Mouse (Mus musculus): ENCODE measurements around the gene Tmem9.

Tmem9 gene

GRCm38 (mm10) chr1:136031697-136032096 lies 23.7 kb downstream of the Tmem9 start:
- DNase-seq (ENCODE audit: low spot score): no peak

- DNase-seq (ENCODE audit: low spot score): no peak
Measured at GRCm38 (mm10) chr1:136032961-136033360, 25.0 kb downstream of the Tmem9 start.

- DNase-seq (ENCODE audit: low spot score): no peak
Measured at GRCm38 (mm10) chr1:136038746-136039538, 31.0 kb downstream of the Tmem9 start.

- DNase-seq (ENCODE audit: low spot score): no peak
Measured at GRCm38 (mm10) chr1:136040452-136040851, 32.5 kb downstream of the Tmem9 start.

GRCm38 (mm10) chr1:136040874-136041273 lies 32.9 kb downstream of the Tmem9 start:
- no peak for DNase-seq (ENCODE audit: low spot score)

- DNase-seq (ENCODE audit: low spot score): peak; percentile 55
Measured at GRCm38 (mm10) chr1:136045774-136046173, 37.8 kb downstream of the Tmem9 start.

GRCm38 (mm10) chr1:136047432-136047831 lies 39.5 kb downstream of the Tmem9 start:
- DNase-seq (ENCODE audit: low spot score): no peak

- no peak for DNase-seq (ENCODE audit: low spot score)
Measured at GRCm38 (mm10) chr1:136047894-136048293, 39.9 kb downstream of the Tmem9 start.

GRCm38 (mm10) chr1:136050312-136051012 lies 42.5 kb downstream of the Tmem9 start, which contains the start of gene Ascl5:
TSS of gene Ascl5 (plus strand) at chr1:136050804.
- no peak for DNase-seq (ENCODE audit: low spot score)

- DNase-seq (ENCODE audit: low spot score): no peak
Measured at GRCm38 (mm10) chr1:136051013-136051315, 43.0 kb downstream of the Tmem9 start.

- peak; percentile 63 for DNase-seq (ENCODE audit: low spot score)
Measured at GRCm38 (mm10) chr1:136051465-136051864, 43.5 kb downstream of the Tmem9 start.

GRCm38 (mm10) chr1:136052547-136052946 lies 44.6 kb downstream of the Tmem9 start, which contains the start of gene Cacna1s:
TSS of gene Cacna1s (plus strand) at chr1:136052750.
- DNase-seq (ENCODE audit: low spot score): no peak

- peak; percentile 39 for DNase-seq (ENCODE audit: low spot score)
Measured at GRCm38 (mm10) chr1:136055771-136056170, 47.8 kb downstream of the Tmem9 start.

GRCm38 (mm10) chr1:136058594-136058993 lies 50.6 kb downstream of the Tmem9 start:
- DNase-seq (ENCODE audit: low spot score): no peak

GRCm38 (mm10) chr1:136061041-136061789 lies 53.3 kb downstream of the Tmem9 start:
- peak; percentile 71 for DNase-seq (ENCODE audit: low spot score)

GRCm38 (mm10) chr1:136061790-136062141 lies 53.8 kb downstream of the Tmem9 start:
- no peak for DNase-seq (ENCODE audit: low spot score)

- DNase-seq (ENCODE audit: low spot score): no peak
Measured at GRCm38 (mm10) chr1:136063991-136064390, 56.0 kb downstream of the Tmem9 start.

- DNase-seq (ENCODE audit: low spot score): no peak
Measured at GRCm38 (mm10) chr1:136066621-136067020, 58.7 kb downstream of the Tmem9 start.

- no peak for DNase-seq (ENCODE audit: low spot score)
Measured at GRCm38 (mm10) chr1:136067579-136067978, 59.6 kb downstream of the Tmem9 start.

- no peak for DNase-seq (ENCODE audit: low spot score)
Measured at GRCm38 (mm10) chr1:136076086-136076485, 68.1 kb downstream of the Tmem9 start.

- no peak for DNase-seq (ENCODE audit: low spot score)
Measured at GRCm38 (mm10) chr1:136077656-136078055, 69.7 kb downstream of the Tmem9 start.

GRCm38 (mm10) chr1:136081161-136081560 lies 73.2 kb downstream of the Tmem9 start:
- DNase-seq (ENCODE audit: low spot score): no peak
